Mouse (Mus musculus) adrenal gland, postnatal 10 days (tissue): ENCODE results near the gene Txndc11. TPM values are rescaled to one million over a fixed set of nuclear protein-coding genes. Genes with fewer than 3 reads are reported as not detected.

Experiments
- DNase-seq: peaks from one replicate; pipeline ENCODE4 v3.0.0; 2021; ENCODE audit warnings: mixed read lengths
- total RNA-seq, 2 experiments: library from RNA; stranded (reverse); gene quantifications; 2 replicates each; pipeline ENCODE4 v1.2.3; 2021

Gene Txndc11
- total RNA-seq, 2 experiments from 2014 or later, result 36.8 to 36.9 TPM

- no peak for DNase-seq
Measured at GRCm38 (mm10) chr16:11109198-11109740, 25.2 kb downstream of the Txndc11 start.

- DNase-seq, result no peak
Measured at GRCm38 (mm10) chr16:11104905-11105304, 29.5 kb downstream of the Txndc11 start.

- no peak for DNase-seq
Measured at GRCm38 (mm10) chr16:11097301-11097700, 37.1 kb downstream of the Txndc11 start.

- no peak for DNase-seq
Measured at GRCm38 (mm10) chr16:11093717-11094386, 40.6 kb downstream of the Txndc11 start.

- no peak for DNase-seq
Measured at GRCm38 (mm10) chr16:11092523-11092922, 41.9 kb downstream of the Txndc11 start.

- no peak for DNase-seq
Measured at GRCm38 (mm10) chr16:11092061-11092460, 42.4 kb downstream of the Txndc11 start.

GRCm38 (mm10) chr16:11090836-11091570 lies 43.4 kb downstream of the Txndc11 start:
- DNase-seq, result no peak

GRCm38 (mm10) chr16:11086856-11087588 lies 47.4 kb downstream of the Txndc11 start:
- DNase-seq, result no peak

GRCm38 (mm10) chr16:11086299-11086698 lies 48.2 kb downstream of the Txndc11 start:
- no peak for DNase-seq

- DNase-seq, result no peak
Measured at GRCm38 (mm10) chr16:11084181-11084580, 50.3 kb downstream of the Txndc11 start.

- no peak for DNase-seq
Measured at GRCm38 (mm10) chr16:11078216-11078869, 56.1 kb downstream of the Txndc11 start.

- DNase-seq, result no peak
Measured at GRCm38 (mm10) chr16:11077601-11078201, 56.7 kb downstream of the Txndc11 start.

GRCm38 (mm10) chr16:11073060-11073459 lies 61.4 kb downstream of the Txndc11 start:
- DNase-seq, result peak; percentile 49

- peak; percentile 68 for DNase-seq
Measured at GRCm38 (mm10) chr16:11072454-11072853, 62.0 kb downstream of the Txndc11 start.

GRCm38 (mm10) chr16:11071887-11072286 lies 62.6 kb downstream of the Txndc11 start:
- DNase-seq, result no peak

- DNase-seq, result peak; percentile 56
Measured at GRCm38 (mm10) chr16:11071176-11071575, 63.3 kb downstream of the Txndc11 start.

- peak; percentile 49 for DNase-seq
Measured at GRCm38 (mm10) chr16:11069710-11070420, 64.6 kb downstream of the Txndc11 start.

- DNase-seq, result no peak
Measured at GRCm38 (mm10) chr16:11069271-11069670, 65.2 kb downstream of the Txndc11 start.

GRCm38 (mm10) chr16:11068666-11069065 lies 65.8 kb downstream of the Txndc11 start:
- DNase-seq, result no peak

- DNase-seq, result peak; percentile 74
Measured at GRCm38 (mm10) chr16:11066833-11067191, 67.6 kb downstream of the Txndc11 start.
